Mouse (Mus musculus) forebrain, embryonic 16.5 days (tissue): ENCODE measurements around the gene C1d. TPM values are rescaled to one million over a fixed set of nuclear protein-coding genes. Genes with fewer than 3 reads are reported as not detected.
"Not testable (repeated sequence)": the region's sequence is repeated elsewhere in the genome, so short reads cannot be mapped to it uniquely, and the experiment has no call there.

Source experiments
- ATAC-seq: fragments of 200-750 bp; cut with Nextera tagmentation; 2 replicates; pipeline ENCODE4 v1.8.0; 2017; ENCODE audit warnings: mild to moderate bottlenecking, moderate library complexity
- H3K27ac ChIP-seq: fragments of 300-500 bp; sonication (generic); 2 replicates; pipeline ENCODE4 v1.5.1; 2014; ENCODE audit warnings: low read length, control low read depth
- H3K27me3 ChIP-seq: fragments of 300-500 bp; sonication (generic); replicated peaks from 2 replicates; pipeline ENCODE4 v1.6.1; 2014; ENCODE audit warnings: low read length; ENCODE audit not compliant: control insufficient read depth, insufficient read depth
- H3K36me3 ChIP-seq: fragments of 300-500 bp; sonication (generic); 2 replicates; pipeline ENCODE4 v1.6.1; 2014; ENCODE audit not compliant: control insufficient read depth, insufficient read depth
- H3K4me1 ChIP-seq: fragments of 300-500 bp; sonication (generic); replicated peaks from 2 replicates; pipeline ENCODE4 v1.6.1; 2014; ENCODE audit warnings: low read length; ENCODE audit not compliant: control insufficient read depth, insufficient read depth
- H3K4me2 ChIP-seq: fragments of 300-500 bp; sonication (generic); 2 replicates; pipeline ENCODE4 v1.6.1; 2014; ENCODE audit warnings: mild to moderate bottlenecking, low read length, control low read depth
- H3K4me3 ChIP-seq: fragments of 300-500 bp; sonication (generic); replicated peaks from 2 replicates; pipeline ENCODE4 v1.5.1; 2014; ENCODE audit warnings: mild to moderate bottlenecking, low read length, control low read depth
- H3K9ac ChIP-seq: fragments of 300-500 bp; sonication (generic); replicated peaks from 2 replicates; pipeline ENCODE4 v1.6.1; 2014; ENCODE audit warnings: low read depth, low read length, control low read depth
- H3K9me3 ChIP-seq: fragments of 300-500 bp; sonication (generic); 2 replicates; pipeline ENCODE4 v1.6.1; 2016; ENCODE audit warnings: low read length; ENCODE audit not compliant: control insufficient read depth
- WGBS: fragments of 180-500 bp; shearing (Covaris S2); extraction: QIAGEN DNeasy Blood & Tissue Kit; methylation state at CpG from one replicate; pipeline ENCODE4 v1.1.7; 2014; 5-methylcytosine and 5-hydroxymethylcytosine counted together
- polyA plus RNA-seq: library from polyadenylated mRNA; unstranded; fragments of >200 nt; fragmentation: Nextera tagmentation; extraction: Ambion mirVana; gene quantifications from 2 replicates; pipeline ENCODE4 v1.2.1, GENCODE M21; 2015

C1d gene
- polyA plus RNA-seq, result 107 and 111 TPM in 2 replicates

DNA sequence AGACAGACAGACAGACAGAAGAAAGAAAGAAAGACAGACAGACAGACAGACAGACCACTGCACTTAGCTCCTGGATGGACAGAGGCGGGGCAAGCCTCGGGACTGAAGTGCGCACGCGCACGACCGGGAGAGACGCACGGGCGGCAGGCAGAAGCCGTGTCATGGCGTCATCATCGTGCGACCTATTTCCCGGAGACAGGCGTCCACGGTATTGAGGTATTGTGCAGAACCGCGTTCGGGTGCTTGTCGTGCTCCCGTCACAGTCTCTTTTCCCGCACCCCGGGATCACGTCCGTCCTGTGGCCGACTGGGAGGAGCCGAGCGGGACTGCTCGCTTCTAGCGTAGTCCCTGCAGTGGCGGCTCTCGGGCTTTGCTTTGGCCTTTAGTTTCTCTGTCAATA lies at the start of gene C1d:
C1d (plus strand) TSS at position 137 of the 400 bp plus-strand sequence.
- Histone ChIP-seq H3K4me1 (peaks cover 9% of the 10 kb centered on the region), H3K9ac (peak within 1 kb of the TSS; percentile 91), H3K36me3 (no peaks in the 10 kb centered on the region), H3K4me3 (peak within 1 kb of the TSS; percentile 92), H3K27ac (peak within 1 kb of the TSS; percentile 91), H3K9me3 (no peaks in the 10 kb centered on the region), H3K27me3 (no peaks in the 10 kb centered on the region), H3K4me2 (peak within 1 kb of the TSS; percentile 82)
- ATAC-seq, result peak; percentile 95
- WGBS, result under 1% methylated on average over 33 of the region's 33 CpGs

DNA sequence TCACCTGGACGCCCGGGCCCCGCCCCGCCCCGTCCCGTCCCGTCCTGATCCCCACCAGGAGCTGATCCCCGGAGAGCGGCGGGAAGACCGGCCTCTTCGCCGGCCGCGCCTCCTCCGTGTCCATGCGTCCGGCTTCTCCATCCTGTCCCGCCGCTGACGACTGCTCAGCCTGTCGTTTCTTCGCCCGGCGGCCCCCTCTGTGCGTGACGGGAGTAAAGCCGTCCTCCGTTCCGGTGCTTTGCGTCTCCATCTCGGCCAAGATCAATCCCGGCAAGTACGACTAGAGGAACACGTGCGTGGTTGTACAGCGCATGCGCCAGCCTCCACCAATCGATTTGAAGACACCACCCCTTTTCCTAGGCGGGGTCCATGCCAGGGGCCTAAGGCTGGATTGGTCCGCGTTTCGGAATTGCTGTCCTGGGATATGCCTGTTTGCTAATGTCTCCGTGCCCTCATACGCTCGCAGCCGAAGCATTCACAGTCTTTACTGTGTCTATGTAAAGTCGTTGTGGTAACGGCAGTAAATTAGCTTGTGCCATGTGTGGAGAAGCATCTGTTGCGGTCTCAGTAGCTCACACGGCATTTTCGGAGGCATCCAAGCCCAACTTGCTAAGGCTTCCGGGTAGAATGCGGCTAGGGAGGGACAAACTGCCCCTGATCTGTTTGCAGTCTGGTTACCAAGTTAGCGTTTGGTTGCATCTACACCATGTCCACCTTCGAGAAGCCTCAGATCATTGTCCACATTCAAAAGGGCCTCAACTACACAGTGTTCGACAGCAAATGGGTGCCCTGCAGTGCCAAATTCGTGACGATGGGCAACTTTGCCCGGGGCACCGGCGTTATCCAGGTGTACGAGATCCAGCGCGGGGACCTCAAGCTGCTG lies 45.9 kb upstream of the C1d start, which contains the start of gene Pno1:
Pno1 (minus strand) TSS at position 311 of the 883 bp plus-strand sequence.
- under 1% methylated on average over 60 of the region's 65 CpGs for WGBS
- H3K4me3 ChIP-seq, result peak within 1 kb of the TSS; percentile 88
- peaks cover 20% of the 10 kb centered on the region for H3K4me1 ChIP-seq
- no peaks in the 10 kb centered on the region for H3K9me3 ChIP-seq
- peaks cover 3% of the 10 kb centered on the region; the same call in 1 of the 2 replicates for H3K36me3 ChIP-seq
- peak within 1 kb of the TSS; percentile 88 for H3K27ac ChIP-seq
- H3K9ac ChIP-seq, result peak within 1 kb of the TSS; percentile 72
- peak within 1 kb of the TSS; percentile 72 for H3K4me2 ChIP-seq
- no peaks in the 10 kb centered on the region for H3K27me3 ChIP-seq
- ATAC-seq, result peak; percentile 98

DNA sequence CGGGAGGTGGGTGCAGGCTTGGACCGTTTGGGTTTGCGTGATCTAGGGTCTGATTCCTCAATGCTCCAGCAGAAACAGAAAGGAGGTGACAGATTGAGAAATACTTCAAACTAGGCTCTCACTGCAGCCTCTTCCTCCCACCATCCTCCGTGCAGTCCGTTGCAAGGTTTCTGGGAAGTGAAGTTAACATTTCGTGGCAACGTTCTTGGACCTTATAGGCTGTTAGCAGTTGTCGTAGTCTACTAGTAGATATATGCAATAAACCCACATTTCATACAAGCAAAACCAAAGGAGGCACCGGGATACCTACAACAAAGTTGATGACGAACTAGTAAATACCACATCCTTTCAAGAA lies 45.3 kb upstream of the C1d start:
- ATAC-seq, result no peak
- WGBS, result 3% methylated on average over 10 of the region's 10 CpGs
- no peaks in the 10 kb centered on the region for H3K27me3 ChIP-seq

DNA sequence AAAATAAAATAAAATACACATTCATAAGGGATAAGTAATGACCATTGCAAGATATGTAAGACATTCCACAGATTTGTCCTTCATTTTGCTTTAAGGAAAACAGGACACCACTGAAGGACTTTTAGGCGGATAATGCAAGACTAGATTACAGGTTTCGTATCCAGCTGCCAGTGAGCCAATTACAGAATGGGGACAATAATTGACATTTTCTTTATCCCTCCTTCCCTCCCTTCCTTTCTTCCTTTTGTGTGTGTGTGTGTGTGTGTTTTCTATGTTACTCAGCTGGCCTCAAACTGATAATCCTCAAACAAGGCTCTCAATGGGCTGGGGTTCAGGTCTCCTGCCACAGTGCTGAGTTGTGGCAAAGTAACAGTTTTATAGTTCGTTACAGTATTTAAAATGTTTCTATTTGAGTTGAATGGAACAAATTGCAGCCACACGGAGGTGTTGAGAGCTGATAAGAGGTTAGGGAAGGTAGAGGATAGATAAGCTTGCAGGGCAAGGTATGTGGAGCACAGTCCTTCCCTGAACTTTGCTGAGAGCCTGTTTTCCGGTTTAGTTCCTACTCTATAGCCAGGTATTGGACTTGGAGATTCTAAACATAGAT lies 44.4 kb upstream of the C1d start:
- Histone ChIP-seq H3K4me1 (peaks cover 20% of the 10 kb centered on the region), H3K4me3 (no peak overlapping the region), H3K27me3 (no peaks in the 10 kb centered on the region), H3K4me2 (no peak overlapping the region; the same call in 1 of the 2 replicates), H3K9me3 (no peaks in the 10 kb centered on the region), H3K36me3 (no peaks in the 10 kb centered on the region), H3K9ac (no peak overlapping the region; the same call in 1 of the 2 replicates), H3K27ac (no peak overlapping the region)
- 63% methylated on average over 5 of the region's 5 CpGs for whole genome bisulfite sequencing
- no peak for ATAC-seq

More for the DNA sequence above, 45.3 kb upstream of the C1d start:
- Histone ChIP-seq H3K36me3 (peaks cover under 1% of the 10 kb centered on the region; the same call in 1 of the 2 replicates), H3K9me3 (no peaks in the 10 kb centered on the region), H3K9ac (peak overlapping the region; percentile 72), H3K4me2 (peak overlapping the region; percentile 72), H3K4me1 (peaks cover 20% of the 10 kb centered on the region), H3K27ac (peak overlapping the region; percentile 88), H3K4me3 (peak overlapping the region; percentile 88)

DNA sequence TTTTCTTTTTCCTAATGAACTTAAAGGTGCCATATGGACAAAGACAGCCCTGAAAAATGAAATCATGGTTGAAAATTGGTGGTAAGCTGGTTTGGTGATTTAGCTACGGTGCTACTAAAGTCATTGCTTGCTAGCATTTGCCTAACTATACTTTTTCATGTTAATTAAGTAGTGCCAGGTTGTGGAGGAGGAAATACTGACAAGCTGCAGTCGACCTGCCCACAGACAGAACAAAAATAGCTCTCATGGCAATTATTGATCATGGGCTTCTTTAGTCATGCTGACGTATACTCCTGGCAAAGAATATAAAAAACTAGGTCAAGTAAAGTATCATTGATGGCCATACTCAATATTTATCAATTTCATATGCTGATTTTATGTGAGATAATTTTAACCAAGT lies 41.9 kb upstream of the C1d start:
- no peaks in the 10 kb centered on the region for H3K9me3 ChIP-seq
- H3K9ac ChIP-seq, result no peak overlapping the region
- no peaks in the 10 kb centered on the region for H3K27me3 ChIP-seq
- no peaks in the 10 kb centered on the region for H3K36me3 ChIP-seq
- H3K4me3 ChIP-seq, result no peak overlapping the region
- H3K4me2 ChIP-seq, result no peak overlapping the region
- H3K4me1 ChIP-seq, result peaks cover 16% of the 10 kb centered on the region
- ATAC-seq, result no peak
- 93% methylated on average over 3 of the region's 3 CpGs for WGBS
- H3K27ac ChIP-seq, result no peak overlapping the region

DNA sequence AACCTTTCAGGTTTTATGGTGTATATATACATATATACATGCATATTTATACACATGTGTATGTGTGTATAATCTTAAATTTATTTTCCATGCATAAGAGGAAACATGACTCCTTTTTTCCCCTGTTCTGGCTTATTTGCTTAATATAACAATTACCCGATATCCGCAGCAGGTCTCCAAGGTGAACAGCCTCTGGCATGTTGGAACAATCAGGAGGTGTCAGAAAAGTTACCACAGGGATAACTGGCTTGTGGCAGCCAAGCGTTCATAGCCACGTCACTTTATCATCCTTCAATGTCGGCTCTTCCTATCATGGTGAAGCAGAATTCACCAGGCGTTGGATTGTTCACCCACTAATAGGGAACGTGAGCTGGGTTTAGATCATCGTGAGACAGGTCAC lies 36.3 kb upstream of the C1d start:
- 98% methylated on average over 8 of the region's 8 CpGs for WGBS

DNA sequence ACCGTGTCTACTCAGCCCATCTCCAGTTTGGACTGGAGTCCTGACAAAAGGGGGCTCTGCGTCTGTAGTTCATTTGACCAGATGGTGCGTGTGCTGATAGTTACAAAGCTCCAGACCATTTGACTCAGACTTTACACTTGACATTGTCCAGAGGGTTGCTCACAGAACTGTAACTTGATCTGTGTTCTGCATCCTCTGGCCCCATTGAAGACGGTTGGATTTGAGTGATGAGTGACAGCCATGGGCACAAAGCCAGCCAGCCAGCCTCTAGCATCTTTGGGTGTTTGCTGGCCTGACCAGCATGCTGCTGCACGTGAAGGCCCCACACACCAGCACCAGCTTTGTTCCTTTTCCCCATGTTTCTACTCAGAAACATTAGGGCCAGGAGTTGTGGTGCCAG lies 24.6 kb upstream of the C1d start:
- Histone ChIP-seq H3K9ac (no peak overlapping the region), H3K27ac (no peak overlapping the region), H3K4me1 (no peaks in the 10 kb centered on the region), H3K36me3 (peaks cover 9% of the 10 kb centered on the region), H3K9me3 (no peaks in the 10 kb centered on the region), H3K27me3 (no peaks in the 10 kb centered on the region), H3K4me2 (no peak overlapping the region), H3K4me3 (no peak overlapping the region)
- ATAC-seq, result no peak
- WGBS, result 67% methylated on average over 5 of the region's 5 CpGs

More for the DNA sequence above, 36.3 kb upstream of the C1d start:
- no peak for ATAC-seq
- H3K9ac ChIP-seq, result no peak overlapping the region
- H3K36me3 ChIP-seq, result 0 out of 2 replicates have a peak, but pooled peaks cover 3% of the 10 kb centered on the region
- no peak overlapping the region for H3K4me2 ChIP-seq
- no peak overlapping the region for H3K27ac ChIP-seq
- no peaks in the 10 kb centered on the region for H3K27me3 ChIP-seq
- no peaks in the 10 kb centered on the region for H3K9me3 ChIP-seq
- no peaks in the 10 kb centered on the region for H3K4me1 ChIP-seq
- H3K4me3 ChIP-seq, result no peak overlapping the region

DNA sequence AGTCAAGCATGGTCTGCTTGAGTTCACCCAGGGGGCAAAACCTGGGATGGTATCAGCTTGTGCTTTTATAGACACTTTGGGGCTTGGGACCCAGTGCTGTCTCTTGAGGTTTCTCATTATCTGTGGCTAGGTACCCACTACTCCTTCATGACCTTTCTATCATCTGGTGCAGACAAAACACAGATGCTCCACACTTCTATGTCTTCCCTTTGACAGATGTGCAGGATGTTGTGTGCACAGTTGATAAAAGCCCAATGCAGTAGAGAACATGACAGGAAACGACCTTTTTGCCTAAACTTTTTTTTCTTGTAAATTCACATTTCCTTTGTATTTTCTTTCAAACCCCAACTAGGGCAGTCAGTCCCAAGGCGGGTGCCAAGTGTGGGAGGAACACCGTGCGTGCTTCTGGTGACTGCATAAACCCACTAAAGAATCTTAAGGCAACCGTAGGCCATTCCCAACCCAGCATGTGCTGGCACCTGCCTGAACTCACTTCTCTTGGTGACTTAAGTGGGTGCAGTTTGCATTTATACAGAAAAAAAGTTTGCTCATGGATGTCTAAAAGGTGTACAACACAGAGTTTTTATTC lies 20.8 kb upstream of the C1d start:
- Histone ChIP-seq H3K9ac (no peak overlapping the region), H3K4me3 (no peak overlapping the region), H3K27ac (no peak overlapping the region), H3K4me2 (no peak overlapping the region), H3K4me1 (no peaks in the 10 kb centered on the region), H3K9me3 (no peaks in the 10 kb centered on the region), H3K27me3 (no peaks in the 10 kb centered on the region), H3K36me3 (peaks cover 2% of the 10 kb centered on the region)
- ATAC-seq, result no peak
- WGBS, result 94% methylated on average over 5 of the region's 5 CpGs

DNA sequence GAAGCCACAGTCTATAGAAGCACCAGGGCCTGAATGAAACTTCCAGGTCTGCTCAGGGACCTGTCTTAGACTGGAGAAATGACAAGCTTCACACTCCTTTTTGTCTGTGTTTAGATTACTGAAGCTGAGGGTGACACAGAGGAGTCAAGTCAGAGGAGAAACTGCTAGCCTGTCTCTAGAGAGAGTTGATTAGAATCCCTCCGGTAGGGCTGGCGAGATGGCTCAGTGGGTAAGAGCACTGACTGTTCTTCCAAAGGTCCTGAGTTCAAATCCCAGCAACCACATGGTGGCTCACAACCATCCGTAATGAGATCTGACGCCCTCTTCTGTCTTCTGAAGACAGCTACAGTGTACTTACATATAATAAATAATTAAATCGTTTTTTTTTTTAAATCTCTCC lies 18.8 kb upstream of the C1d start:
- not testable (repeated sequence) for ATAC-seq, H3K4me1 ChIP-seq, H3K4me3 ChIP-seq, H3K9ac ChIP-seq, H3K36me3 ChIP-seq, H3K27ac ChIP-seq, H3K9me3 ChIP-seq, H3K4me2 ChIP-seq, H3K27me3 ChIP-seq
- WGBS, result 90% methylated on average over 5 of the region's 5 CpGs
